Mouse (Mus musculus): ENCODE data around the gene Galnt2.

The Galnt2 gene

DNA sequence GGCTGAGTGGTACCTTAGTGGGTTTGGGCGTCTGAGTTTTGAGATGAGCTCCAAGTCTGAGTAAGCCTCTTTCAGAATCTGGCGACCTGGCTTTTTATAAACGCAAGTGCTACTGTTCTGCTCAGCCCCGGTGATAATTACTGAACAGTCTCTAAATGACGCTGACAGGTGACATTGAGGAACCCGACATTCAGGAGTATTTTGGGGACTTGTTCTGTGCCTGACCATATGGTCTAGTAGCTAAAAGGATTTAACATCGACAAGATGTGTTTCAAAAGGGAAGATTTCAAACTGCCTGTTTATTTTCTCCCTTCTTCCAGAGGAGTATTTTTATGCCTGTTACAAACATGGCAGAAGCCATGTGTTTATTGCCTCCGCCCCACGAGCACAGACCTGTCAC lies 61.8 kb downstream of the Galnt2 start:
- no peak for DNase-seq (ENCODE audit: low read depth)

DNA sequence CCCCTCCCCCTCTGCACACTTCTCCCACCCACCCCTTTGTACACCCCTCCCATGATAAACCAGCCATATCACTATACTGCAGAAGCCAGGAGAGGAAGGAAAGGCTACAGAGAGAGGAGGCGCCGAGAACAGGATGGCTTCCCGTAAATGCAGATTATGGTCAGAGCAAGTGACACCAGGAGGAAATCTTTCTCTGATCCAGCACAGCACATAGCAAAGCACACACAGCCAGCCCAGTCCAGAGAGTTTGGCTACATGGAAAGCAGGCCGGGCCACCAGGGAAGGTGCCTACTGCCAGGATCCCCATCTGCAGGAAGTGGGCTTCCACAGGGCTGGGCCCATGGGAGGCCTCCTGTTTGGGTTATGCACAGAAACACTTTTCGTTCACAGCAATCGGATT lies 63.2 kb downstream of the Galnt2 start:
- no peak for DNase-seq (ENCODE audit: low read depth)

DNA sequence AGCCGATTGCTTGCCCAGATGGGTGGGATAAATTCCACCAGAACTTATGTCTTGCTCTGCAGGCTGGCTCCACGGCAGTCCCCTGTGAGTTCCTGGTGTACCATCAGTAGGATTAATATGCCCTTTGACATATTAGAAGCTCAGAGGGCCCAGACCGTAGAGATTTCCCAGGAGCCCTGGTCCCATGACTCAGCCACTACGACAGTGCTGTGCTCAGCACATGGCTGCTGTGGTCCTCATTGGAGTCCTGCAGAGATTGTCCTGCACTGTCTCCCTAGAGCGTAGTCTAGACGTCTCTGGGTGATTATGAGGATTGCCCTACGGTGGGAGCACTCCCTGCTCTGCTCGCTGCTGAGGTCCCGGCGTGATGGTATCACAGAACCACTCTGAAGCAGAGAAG lies 63.7 kb downstream of the Galnt2 start:
- DNase-seq (ENCODE audit: low read depth), result no peak

DNA sequence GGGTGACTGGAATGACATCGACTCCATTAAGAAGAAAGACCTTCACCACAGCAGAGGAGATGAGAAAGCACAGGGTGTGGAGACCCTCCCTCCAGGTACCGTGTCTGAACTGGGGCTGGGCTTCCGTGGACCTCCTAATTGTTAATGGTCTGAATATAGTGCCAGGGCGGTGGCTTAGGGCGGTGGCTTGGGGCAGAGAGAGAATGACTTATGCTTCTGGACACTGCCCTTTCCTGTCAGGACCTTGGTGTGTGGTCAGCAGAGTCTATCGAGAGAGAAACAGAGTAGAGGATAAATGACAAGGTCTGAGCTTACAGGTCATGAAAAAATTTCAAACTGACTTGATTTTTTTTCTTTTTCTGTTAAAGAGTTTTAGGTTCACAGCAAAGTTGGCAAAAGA lies 64.2 kb downstream of the Galnt2 start:
- DNase-seq (ENCODE audit: low read depth), result no peak

DNA sequence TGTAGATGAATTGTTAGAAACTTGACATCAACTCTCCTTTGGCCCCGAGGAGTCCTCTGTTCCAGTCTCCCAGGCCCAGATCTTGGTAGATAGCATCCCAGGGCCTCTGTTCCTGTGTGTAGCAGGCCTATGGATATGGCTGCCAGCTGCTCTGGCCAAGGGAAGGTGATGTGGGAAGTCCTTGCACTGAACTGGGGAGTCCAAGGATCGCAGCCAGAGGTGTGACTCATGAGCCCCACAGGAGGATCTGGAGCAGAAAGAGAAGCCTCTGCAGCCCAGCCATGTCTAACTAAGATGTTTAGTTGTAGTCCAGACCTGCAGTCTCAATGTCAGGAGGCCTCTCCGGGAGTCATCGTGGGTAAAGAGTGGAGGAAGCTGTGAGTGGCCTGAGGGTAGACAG lies 70.3 kb downstream of the Galnt2 start:
- peak; percentile 87 for DNase-seq (ENCODE audit: low read depth)

DNA sequence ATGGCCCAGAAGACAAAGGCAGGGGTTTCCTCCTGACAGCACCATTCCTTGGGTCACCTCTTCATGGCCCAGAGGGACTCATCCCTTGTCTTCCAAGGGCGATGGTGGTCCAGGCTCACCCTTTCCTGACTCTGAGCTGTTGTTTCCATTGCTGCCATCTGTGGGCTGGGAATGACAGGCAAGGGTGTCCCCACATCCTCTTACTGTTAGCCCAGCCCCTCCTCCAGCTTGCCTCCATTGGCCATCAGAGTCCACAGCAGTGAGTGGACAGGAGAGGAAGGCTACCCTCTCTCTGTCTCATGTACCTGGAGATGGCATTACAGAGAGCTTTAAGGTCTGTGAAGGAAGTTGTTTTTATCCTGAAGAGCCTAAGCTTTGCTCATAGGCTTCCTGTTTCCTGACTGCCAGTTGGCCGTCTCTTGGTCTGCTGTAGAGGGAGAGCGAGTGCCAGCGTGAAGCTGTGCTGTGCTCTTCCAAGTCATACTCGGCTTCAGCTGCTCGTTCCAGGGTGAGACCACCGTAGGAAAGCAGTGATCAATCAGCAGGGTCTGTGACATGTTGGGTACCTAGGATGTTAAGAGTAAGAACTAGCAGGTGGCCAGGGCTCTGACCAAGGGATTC lies 70.9 kb downstream of the Galnt2 start:
- DNase-seq (ENCODE audit: low read depth), result no peak

DNA sequence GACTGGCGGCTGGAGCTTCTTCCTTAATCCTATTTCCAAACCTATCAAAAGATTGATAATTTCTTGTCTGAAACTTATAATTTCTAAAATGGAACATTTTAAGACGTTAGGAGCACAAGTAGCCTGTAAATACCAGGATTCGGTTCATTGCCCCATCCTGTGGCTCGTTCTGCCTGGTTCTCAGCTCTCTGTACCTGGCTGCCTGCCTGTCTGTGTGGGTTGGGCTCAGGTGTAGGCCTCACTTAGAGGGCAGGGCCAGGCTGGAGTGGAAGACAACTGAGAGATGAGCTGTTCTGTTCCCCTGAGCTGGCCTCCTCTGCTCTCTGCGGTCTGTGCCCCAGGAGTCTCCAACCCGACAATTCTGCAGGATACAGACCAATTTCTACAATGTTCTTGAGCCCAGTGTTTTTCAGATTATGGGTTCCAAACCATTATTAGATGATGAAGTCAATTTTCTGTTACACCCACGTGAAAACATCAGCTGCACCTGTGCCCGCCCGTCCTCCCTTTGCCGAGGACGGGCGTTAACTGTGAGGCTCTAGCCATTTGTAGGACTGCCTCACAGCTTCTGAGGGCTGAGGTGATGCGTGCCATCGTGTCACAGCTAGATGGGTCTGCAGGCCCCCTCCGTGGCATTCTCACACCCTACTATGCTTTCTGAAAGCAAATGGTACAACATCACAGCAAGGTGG lies 72.2 kb downstream of the Galnt2 start:
- no peak for DNase-seq (ENCODE audit: low read depth)

DNA sequence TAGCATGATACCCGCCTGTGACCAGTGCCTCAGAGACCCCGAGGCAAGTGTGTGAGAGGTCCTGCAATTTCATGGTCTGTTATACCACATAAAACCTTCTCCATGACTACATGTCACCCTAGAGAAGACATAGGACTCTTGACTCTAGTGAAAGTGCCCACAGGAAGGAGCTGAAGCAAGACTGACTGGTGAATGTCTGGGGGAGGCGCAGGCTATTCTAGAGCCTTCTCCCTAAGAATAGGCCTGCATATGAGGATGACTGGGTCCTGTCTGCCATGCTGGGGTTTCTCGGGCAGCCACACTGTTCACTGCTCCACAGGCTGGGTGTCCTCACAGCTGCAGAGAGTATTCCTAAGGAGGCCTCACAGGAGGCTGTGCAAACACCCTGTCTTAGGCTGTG lies 73.0 kb downstream of the Galnt2 start:
- DNase-seq (ENCODE audit: low read depth), result no peak

DNA sequence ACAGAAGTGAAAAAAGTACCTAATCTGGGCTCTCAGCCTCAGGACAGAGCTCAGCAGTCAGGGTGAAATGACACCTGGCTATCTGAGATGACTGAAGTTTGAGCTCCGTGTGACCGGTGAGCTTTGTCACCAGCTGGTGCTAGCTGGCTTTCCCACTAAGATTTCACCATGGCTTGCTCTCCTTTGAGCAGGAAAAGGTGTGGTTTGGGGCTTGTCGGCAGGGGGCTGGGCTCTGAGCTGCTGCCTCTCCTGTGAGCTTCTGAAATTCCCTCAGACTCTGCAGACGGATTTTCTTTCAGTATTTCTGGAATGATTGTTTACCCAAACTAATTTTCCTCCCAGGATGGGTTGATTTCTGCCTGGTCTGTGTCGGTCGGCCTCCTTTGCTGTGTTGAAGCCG lies 75.4 kb downstream of the Galnt2 start:
- no peak for DNase-seq (ENCODE audit: low read depth)

DNA sequence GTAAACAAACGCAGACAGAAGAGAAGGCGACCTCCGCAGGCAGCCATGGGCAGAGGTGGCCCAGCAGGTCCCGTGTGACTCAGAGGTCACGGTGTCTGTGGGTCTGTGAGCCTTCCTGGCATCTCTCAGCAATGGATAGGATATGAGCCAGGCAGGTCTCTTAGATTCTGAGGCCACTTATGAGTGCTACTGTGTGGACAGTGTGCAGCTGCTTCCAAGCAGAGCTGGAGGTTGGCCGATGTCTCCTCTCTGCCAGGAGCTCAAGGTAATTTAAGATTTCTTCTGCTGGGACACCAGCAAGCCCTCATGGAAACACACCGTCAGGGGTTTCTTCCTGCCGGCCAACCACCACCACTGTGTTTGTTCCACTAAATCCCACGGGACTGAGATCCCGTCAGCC lies 76.5 kb downstream of the Galnt2 start:
- no peak for DNase-seq (ENCODE audit: low read depth)

DNA sequence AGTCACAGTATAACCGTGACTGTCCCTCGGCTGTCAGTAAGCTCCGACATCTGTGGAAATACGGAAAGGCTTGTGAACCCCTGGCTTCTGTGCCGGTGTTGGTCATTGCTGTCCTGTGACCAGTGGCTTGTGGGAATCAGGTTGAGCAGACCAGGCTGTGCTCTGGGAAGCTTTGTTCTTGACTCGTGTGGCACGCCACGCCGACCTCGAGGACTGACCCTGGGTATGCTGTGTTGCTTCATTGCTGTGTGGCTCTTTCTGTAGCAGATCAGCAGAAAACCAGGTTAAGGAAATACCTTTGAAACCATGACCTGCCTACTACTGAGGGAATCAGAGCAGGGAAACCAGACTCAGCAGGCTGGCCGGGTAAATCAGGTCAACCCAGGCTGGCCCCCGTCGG lies 79.3 kb downstream of the Galnt2 start:
- no peak for DNase-seq (ENCODE audit: low read depth)

DNA sequence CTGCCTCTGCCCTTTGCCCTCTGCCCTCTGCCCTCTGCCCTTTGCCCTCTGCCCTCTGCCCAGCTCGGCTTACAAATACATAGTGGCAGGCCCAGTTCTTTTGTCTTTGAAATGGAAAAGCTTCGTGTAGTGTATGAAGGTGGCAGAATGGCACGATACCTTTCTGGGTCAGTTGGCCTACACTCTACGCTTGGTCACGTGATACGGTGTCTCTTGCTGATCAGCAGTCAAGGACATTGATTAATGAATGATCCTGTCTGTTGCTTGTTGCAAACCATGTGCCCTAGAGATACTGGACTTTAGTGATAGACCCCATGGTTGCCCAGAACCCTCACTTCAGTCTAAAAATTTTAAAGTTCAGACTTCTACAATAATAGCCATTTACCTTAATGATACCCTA lies 79.9 kb downstream of the Galnt2 start:
- no peak for DNase-seq (ENCODE audit: low read depth)

DNA sequence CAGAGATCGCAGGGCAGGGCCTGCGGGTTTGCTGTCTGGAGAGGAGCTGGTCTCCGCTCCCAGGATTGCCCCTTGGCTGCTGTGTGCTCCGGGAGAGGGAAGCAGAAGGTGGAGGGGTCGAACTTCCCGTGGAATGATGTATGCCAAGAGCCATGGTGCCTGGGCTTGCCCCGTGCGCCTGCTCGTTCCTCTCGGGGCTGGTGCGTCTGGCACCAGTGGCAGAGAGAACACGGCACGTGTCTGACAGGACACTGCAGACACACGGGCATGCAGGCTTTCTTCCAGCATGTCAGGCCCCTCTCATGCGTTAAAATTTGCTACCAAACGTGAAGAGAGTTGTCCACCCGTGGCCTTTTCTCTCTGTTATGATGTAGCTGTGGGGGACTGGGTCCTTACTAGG lies 80.5 kb downstream of the Galnt2 start:
- no peak for DNase-seq (ENCODE audit: low read depth)

DNA sequence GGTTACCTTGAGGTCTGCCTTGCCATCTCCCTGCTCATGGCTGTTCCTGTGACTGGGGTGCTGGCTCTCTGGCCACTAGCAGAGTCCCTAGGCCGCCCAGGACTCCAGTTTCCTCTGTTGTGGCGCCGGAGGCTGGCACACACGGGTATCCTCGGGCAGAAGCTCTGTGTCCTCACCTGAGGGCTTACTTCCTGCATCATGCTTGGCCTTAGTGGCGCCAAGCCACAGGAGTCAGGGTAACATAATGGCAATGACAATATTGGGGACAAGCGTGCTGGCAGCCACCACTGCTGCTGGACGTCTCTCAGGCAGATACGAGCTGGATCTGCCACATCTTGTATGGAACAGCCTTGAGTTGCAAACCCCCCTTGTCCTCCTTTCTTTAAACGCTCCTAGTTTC lies 81.0 kb downstream of the Galnt2 start:
- no peak for DNase-seq (ENCODE audit: low read depth)

DNA sequence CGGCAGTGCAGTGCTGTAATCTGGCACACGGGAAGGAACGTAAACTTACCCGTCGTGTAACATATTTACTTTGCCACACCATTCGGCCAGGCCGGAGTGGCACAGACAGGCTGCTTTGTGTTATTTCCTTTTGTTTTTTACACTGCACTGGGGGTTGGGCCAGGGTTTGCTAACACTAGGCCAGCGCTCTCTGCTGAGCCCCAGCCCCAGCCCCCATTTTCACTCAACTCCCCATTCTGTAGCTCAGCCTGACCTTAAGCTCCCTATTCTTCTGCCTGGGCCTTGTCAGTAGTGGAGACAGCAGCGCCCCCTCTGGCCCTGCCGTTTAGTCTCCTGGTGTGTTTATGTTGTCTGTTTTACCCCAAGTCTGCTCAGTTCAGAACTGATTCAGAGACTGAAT lies 83.6 kb downstream of the Galnt2 start:
- peak; percentile 25 for DNase-seq (ENCODE audit: low read depth)

DNA sequence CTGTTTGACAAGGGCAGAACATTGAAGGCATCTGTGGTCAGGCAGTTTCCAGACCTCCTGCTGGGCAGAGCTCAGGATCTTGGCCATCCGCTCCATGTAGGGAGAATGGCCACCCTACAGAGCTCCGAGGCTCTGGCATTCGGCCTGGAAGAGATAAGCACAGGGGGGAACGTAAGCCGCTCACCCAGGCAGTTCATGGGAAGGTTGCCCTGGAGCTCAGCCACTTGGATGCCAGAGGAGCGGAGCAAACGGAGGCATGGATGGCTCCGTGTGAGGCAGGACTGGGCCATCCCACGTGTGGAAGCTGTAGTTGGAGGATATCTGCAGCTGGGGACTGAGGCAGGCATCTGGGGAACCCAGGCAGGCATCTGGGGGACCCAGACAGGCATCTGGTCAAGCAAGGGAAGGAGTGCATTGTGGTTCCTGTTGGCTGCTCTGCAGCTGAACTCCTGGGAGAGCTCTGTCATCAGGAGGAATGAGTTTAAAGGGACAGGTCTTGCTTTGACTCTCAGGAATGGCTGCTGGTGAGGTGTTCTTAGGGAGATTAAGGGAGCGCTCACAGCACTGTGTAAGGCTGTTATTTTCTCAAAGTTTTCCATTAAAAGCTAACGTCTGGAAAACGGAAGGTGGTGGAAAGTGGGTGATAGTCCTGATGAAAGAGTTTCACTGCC lies 85.4 kb downstream of the Galnt2 start:
- DNase-seq (ENCODE audit: low read depth), result peak; percentile 76

DNA sequence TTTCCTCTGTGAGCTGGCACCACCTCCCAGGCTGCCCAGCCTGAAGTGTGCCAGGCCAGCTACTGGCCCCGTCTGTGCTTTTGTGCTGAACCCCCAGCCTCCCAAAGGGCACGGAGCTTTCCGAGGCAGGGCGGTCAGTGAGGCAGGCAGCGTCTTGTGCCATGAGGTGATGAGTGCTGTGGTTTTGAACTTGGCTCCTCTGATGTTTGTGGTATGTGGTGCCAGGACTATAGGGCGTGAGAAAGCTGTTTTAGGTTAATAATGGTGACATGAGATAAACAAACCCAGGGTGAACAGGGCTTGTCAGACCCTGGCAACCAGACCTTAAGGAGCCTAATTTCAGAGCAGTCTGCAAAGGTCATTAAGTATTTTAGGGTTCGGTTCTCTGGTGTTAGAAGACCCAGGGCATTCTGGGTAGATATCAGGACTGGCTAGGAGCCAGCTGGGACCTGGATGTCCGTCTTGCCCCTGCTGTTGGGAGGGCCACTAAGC lies 86.0 kb downstream of the Galnt2 start:
- peak; percentile 53 for DNase-seq (ENCODE audit: low read depth)

DNA sequence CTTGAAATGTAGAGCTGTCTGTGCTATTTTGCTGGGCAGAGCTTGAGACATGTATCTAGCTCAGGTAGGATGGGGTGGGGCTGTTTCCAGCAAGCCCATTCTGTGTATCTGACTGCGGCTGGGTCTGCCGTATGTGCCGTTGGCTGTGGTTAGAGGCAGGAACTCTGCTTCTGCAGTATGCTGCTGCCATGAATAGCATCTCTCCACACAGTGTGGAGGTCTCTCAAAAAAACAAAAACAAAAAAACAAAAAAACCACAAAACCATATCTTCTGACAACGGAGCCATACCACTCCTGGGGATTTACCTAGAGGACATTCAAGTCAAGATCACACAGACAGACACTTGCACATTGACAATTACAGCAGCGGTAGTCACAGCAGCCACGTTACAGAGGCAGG lies 86.6 kb downstream of the Galnt2 start:
- DNase-seq (ENCODE audit: low read depth), result no peak

DNA sequence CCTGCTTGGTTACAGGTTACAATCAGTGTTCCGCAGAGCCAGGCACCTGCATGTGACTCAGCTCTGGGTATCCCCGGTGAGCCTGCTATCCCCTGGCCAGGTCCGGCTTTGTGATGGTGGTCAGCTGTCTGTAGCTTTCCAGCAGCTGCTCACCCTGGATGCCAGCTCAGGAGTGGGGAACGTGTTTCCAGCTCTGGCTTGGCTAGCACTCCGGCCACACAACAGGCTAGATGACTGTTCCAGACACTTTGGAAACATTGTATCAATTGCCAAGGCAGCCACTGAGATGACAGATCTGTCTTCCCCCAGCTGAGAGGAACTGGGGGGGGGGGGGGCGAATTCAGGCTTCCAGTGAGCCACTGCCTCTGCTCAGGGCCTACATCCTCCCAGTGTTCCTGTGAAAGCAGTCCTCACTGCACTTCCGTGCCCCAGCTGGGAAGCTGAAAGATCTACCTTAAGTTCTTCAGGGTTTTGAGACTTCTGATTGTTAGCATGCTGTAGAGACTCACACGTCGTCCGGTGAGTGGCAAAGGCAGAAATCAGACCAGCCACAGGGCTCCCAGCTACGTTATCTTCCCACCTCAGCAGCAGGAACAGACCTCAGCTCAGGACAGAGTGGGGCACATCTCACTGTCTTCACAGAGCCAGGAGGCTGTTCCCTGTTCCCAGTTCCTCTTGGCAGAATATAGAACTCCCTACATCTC lies 87.6 kb downstream of the Galnt2 start:
- peak; percentile 57 for DNase-seq (ENCODE audit: low read depth)

DNA sequence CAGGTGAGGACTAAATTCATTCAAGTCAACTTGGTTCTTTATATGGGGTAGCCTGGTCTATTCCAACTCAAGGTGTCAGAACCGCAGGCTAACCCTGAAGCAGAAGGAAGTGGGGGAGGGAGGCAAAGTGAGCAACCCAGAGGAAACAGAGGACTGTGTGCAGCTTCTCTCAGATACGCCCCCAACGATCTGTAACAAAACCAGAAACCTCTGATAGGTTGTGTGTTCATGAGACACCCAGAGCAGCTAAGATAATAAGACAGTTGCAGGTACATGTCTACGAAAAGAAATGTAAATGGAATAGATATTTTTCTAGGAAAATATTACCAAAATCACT lies 88.1 kb downstream of the Galnt2 start:
- no peak for DNase-seq (ENCODE audit: low read depth)

DNA sequence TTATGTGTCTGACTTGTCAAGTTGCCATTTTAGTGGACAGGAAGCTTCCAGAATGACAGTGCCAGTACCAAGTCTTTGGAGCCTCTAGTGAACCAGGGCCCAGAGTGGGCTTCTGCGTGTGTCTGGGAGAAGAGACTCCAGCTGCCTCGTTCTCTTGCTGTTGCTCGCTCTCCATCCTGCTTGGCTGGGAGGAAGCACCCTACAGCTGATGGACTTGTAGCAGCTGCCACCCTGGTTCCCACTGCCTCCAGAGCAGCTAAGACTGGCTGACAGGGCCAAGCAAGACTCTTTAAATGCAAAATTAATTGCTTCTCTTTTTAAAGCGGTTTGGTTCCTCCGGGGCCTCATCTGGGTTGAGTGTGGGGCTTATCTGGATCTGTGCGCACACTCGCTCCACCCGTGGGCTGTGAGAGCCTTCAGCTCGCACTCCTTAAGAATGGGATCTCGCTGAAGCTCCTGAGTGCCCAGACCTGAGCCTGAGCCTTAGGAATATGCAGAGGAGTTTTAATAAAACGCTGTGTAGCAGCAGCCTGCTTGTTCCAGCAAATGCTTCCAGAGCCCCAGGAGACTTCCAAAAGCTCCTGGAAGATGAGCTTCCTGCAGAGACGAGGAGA lies 90.1 kb downstream of the Galnt2 start:
- no peak for DNase-seq (ENCODE audit: low read depth)

DNA sequence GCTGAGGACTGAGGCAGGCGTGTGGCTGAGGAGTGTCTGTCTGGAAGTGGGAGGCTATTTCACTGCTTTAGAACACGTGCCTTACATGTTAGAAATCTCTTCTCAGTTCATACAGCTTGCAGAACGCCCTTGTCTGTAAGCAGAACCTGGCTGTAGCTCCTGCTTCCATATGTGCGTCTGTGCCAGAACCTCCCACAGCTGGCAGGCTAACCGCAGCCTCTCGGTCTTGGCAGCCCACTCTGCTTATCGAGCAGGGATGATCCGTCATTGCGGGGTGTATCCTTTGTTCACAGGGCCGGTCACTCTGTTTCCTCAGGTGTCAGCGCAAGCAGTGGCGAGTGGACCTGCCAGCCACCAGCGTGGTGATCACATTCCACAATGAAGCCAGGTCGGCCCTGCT lies 92.2 kb downstream of the Galnt2 start:
- DNase-seq (ENCODE audit: low read depth), result no peak

DNA sequence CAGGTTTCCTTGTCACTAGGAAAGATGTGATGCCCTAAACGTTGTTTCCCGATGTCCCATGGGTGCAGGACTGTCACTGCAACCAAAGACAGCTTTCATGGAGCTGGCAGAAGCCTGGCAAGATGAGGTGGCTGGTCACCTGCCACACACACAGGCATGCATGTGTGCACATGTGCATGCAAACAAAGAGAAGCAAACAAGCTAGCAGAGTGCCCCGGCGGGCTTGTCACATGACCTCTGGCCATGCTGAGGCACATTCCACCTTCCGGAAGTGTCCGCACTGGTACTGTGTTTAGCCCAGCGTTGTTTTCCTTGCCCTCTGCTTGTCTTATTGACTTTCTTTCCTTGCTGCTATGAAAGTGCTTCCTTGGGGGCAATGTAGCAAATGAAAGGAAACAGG lies 97.1 kb downstream of the Galnt2 start:
- DNase-seq (ENCODE audit: low read depth), result no peak

Measured in NIH3T3 (cell line).